Mouse (Mus musculus): Measurements from ENCODE around the gene Zfp40.
"Not testable (repeated sequence)": the region's sequence is repeated elsewhere in the genome, so short reads cannot be mapped to it uniquely, and the experiment has no call there.

The Zfp40 gene

GRCm38 (mm10) chr17:23192453-23193379 is at the start of gene Zfp40:
Gene Zfp40, minus strand, starts transcription at chr17:23193252.
- peak; percentile 91 for DNase-seq

DNA sequence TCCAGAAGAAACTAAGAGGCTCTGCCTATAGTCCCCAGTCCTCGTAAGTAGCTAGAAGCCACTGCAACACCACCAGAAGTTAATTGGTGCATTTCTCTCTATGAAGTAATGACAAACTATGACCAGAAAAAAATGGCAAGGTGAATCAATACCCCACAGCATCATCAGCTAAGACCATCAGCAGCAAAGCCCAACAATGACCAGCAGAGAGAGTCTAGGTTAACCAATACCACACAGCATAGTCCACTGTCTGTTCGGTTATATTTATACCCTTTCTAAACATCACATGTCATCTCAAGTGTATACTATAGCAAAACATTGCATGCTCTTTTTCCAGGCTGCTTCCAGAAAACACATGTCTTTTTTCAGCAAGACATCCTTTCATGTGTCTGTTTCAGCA is 25.3 kb upstream of the Zfp40 start:
- DNase-seq = no peak

DNA sequence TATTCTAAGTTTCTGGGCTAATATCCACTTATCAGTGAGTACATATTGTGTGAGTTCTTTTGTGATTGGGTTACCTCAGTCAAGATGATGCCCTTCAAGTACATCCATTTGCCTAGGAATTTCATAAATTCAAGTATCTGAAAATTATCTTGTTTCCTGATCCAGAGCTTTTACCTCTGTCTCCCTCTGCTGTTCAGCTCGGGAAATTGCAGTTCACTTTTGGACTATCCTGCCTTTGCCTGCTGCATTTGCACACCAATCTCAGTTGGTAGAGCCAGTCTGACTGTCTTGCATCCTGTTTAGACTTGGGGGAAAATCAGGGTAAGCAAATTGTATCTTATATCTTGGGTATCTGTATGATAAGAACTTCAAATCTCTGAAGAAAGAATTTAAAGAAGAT is 6.8 kb upstream of the Zfp40 start:
- not testable (repeated sequence) for DNase-seq

DNA sequence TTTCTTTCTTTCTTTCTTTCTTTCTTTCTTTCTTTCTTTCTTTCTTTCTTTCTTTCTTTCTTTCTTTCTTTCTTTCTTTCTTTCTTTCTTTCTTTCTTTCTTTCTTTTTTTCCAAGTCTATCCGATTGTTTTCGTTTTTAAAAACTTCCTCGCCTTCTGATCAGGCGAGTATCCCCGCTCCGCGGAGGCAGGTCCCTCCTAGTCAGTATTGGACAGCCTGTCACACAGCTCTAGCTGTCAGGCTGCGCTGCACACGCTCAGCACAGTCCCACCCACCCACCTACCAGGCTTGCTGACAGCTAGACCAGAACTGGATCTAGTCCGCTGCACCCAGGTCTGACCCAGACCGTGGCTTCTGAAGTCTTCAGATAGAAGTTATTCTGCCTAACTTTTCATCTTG is 389 bp upstream of the Zfp40 start:
- peak; percentile 42 for DNase-seq

DNA sequence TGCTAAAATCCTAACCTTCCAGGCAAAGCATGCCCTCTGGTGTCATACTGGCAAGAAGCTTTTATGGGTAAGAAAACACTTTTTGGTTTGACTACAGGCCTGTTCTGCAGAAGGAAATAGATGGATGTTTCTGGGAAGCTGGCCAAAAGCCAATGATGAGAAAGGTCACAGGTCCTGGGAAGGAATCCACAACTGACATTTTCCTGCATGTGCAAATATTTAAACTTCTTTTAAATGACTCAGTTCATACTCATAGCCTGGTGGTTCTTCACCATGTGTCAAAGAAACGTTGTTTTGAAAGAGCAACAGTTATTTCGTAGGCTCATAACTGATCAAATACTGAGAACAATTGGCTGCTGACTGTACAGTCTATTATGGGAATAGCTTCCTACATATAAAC is 5.4 kb downstream of the Zfp40 start:
- DNase-seq = no peak

All from thymus, postnatal 25 days (tissue).